Mouse (Mus musculus) embryonic fibroblast, embryonic 13.5 days (primary cell): ENCODE measurements around the gene Alg14.

Source experiments
- CTCF ChIP-seq: IDR thresholded peaks from 2 replicates; pipeline ENCODE4 v1.5.1; 2011; ENCODE audit warnings: mild to moderate bottlenecking, control low read depth, low read length, moderate library complexity, borderline replicate concordance; ENCODE audit not compliant: insufficient read depth
- POLR2A ChIP-seq: IDR thresholded peaks from 2 replicates; pipeline ENCODE4 v1.6.1; 2011; ENCODE audit warnings: low read depth, mild to moderate bottlenecking, control low read depth, low read length, moderate library complexity

DNA sequence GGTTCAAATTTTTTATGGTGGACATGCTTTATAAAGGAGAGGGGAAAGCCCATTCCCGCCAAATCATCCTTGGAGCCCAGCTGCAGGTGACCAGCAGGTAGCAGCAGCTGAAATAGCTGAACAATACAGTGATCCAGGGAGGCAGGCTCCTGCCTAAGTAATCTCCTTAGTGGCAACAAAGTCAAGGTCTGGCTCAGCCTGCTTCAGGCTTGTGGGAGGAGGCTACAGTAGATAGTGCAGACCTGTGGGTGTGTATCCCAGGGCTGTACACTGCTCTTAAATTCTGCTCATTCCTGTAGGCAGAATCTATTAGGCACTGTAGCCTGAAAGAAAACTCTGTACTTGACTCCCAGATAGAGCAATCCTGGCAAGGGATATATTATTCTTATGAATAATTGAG, 29.3 kb downstream of the Alg14 start:
- no peak for TF ChIP-seq CTCF
- no peak for TF ChIP-seq POLR2A
